Comparison of ENCODE assay signal across 9 mouse cellular contexts in the genomic region with DNA sequence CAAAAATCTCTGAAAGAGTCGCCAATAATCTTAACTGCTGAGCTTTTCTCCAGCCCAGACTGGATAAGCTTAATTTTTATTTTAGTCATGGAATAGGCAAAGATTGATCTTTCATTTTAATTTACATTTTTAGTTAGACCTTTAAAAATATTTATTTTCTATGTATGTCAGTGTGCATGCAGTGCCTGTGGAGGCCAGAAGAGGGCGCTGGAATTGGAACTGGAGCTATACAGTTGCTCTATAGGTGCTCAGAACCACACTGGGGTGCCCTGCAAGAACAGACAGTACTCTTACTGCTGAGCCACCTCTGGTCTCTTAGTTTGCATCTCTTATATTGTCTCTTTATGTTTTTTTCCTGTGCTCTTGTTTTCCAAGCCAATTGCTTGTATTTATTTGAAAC. TPM values are rescaled to one million over a fixed set of nuclear protein-coding genes. Genes with fewer than 3 reads are reported as not detected.
DNase-seq lines count a peak whose midpoint lies in the region; ATAC-seq and TF ChIP-seq lines count a peak whose summit lies in the region.
"Had no signal": no experiment of that assay in that cellular context is flagged by ENCODE, and none has a peak within 500 bp of the region (broad histone marks: within the 10 kb centered on the region; RNA-seq: fewer than 3 reads in every experiment).

No protein-coding gene starts in this region.

- H3K9me3 ChIP-seq in embryonic facial prominence, embryonic 11.5 days (replicated peaks; ENCODE audit: control insufficient read depth, low read length), result no peaks in the 10 kb centered on the region

- no peaks in the 10 kb centered on the region for H3K27me3 ChIP-seq in embryonic facial prominence, embryonic 11.5 days (ENCODE audit: control insufficient read depth, insufficient read depth, low read length)

- peaks cover 3% of the 10 kb centered on the region for H3K36me3 ChIP-seq in embryonic facial prominence, embryonic 11.5 days (replicated peaks; ENCODE audit: control insufficient read depth, insufficient read depth, low read depth, low read length)

- intact Hi-C loops in gastrocnemius, adult 2 months (cut with DNase I), result loop anchor here (1.0 kb wide), 1 partner anchor 46 kb away; no protein-coding TSS in a partner anchor

- no peak overlapping the region for H3K4me3 ChIP-seq in gastrocnemius, adult 2 months
- H3K4me3 ChIP-seq in embryonic facial prominence, embryonic 11.5 days (ENCODE audit: low read depth, low read length), result no peak overlapping the region

- no peak overlapping the region for H3K4me2 ChIP-seq in embryonic facial prominence, embryonic 11.5 days (ENCODE audit: low read depth, low read length)

- ATAC-seq in embryonic facial prominence, embryonic 11.5 days (replicated peaks; ENCODE audit: insufficient number of reproducible peaks, low FRiP score, low TSS enrichment, low read depth), result no peak

- no peak overlapping the region for H3K9ac ChIP-seq in embryonic facial prominence, embryonic 11.5 days (replicated peaks; ENCODE audit: low read length)

- 37% methylated on average over 2 of the region's 2 CpGs for WGBS in embryonic facial prominence, embryonic 11.5 days

- no peak overlapping the region for H3K27ac ChIP-seq in gastrocnemius, adult 2 months
- H3K27ac ChIP-seq in embryonic facial prominence, embryonic 11.5 days (replicated peaks; ENCODE audit: low read depth, low read length), result no peak overlapping the region

- TF ChIP-seq CTCF in gastrocnemius, adult 2 months (IDR thresholded peaks at IDR 0.05), result peak; percentile 79

- no peak for DNase-seq in gastrocnemius, adult 2 months
- no peak for DNase-seq in gastrocnemius, postnatal 25 days
- peak; percentile 50 for DNase-seq in right cerebral cortex, postnatal 14 days
- no peak for DNase-seq in right cerebral cortex, postnatal 25 days
- DNase-seq in embryonic facial prominence, embryonic 11.5 days (ENCODE audit: low spot score), result peak; percentile 63
- DNase-seq in spleen, adult 18-20 months, result peak; percentile 30 to 47
- DNase-seq in layer of hippocampus, adult 18-20 months (ENCODE audit: low spot score in 2 of 2), result no peak
- no peak for DNase-seq in heart, adult 11 months

- no peaks in the 10 kb centered on the region for H3K4me1 ChIP-seq in embryonic facial prominence, embryonic 11.5 days (ENCODE audit: control insufficient read depth, insufficient read depth, low read length)

RNA-seq across cellular contexts. Expression of a gene that starts 15.3 kb away (rescaled TPM):
- total RNA-seq in gastrocnemius, adult 2 months (2021), result 1 to 10 TPM; 1.6 to 2.3 TPM
- 1 to 10 TPM; 1.9 to 2.2 TPM for total RNA-seq in gastrocnemius, postnatal 25 days (2021)
- 1.3 and 1.7 TPM in 2 replicates for polyA plus RNA-seq in embryonic facial prominence, embryonic 11.5 days (2014; fragmentation: Nextera tagmentation; extraction: Ambion mirVana)
- total RNA-seq in layer of hippocampus, adult 18-20 months (2021), result 1 to 10 TPM; 5.4 to 6.3 TPM

RNA-seq across cellular contexts. Expression of a gene that starts 21.3 kb away (rescaled TPM):
- total RNA-seq in gastrocnemius, adult 2 months (2021), result not detected
- not detected for total RNA-seq in gastrocnemius, postnatal 25 days (2021)
- polyA plus RNA-seq in embryonic facial prominence, embryonic 11.5 days (2014; fragmentation: Nextera tagmentation; extraction: Ambion mirVana), result not detected in 2 replicates
- total RNA-seq in layer of hippocampus, adult 18-20 months (2021), result not detected
- total RNA-seq: adrenal gland, postnatal 36 days had no signal

RNA-seq across cellular contexts. Expression of a gene that starts 32.2 kb away (rescaled TPM):
- total RNA-seq in gastrocnemius, adult 2 months (2021), result 1 to 10 TPM; 8.0 to 8.6 TPM
- total RNA-seq in gastrocnemius, postnatal 25 days (2021), result 1 to 10 TPM; 6.9 to 7.3 TPM
- polyA plus RNA-seq in embryonic facial prominence, embryonic 11.5 days (2014; fragmentation: Nextera tagmentation; extraction: Ambion mirVana), result 8.9 and 9.3 TPM in 2 replicates
- total RNA-seq in layer of hippocampus, adult 18-20 months (2021), result 10 to 100 TPM; 16.9 to 18.3 TPM

RNA-seq across cellular contexts. Expression of a gene that starts 32.4 kb away (rescaled TPM):
- 1,000 to 10,000 TPM; 1,097 to 1,442 TPM for total RNA-seq in gastrocnemius, adult 2 months (2021)
- total RNA-seq in gastrocnemius, postnatal 25 days (2021), result 1,000 to 10,000 TPM; 1,205 to 1,223 TPM
- 1,038 and 1,047 TPM in 2 replicates for polyA plus RNA-seq in embryonic facial prominence, embryonic 11.5 days (2014; fragmentation: Nextera tagmentation; extraction: Ambion mirVana)
- total RNA-seq in layer of hippocampus, adult 18-20 months (2021), result 100 to 1,000 TPM; 748 to 765 TPM

RNA-seq across cellular contexts. Expression of a gene that starts 34.8 kb away (rescaled TPM):
- total RNA-seq in gastrocnemius, adult 2 months (2021), result not detected
- total RNA-seq in gastrocnemius, postnatal 25 days (2021), result not detected
- not detected in 2 replicates for polyA plus RNA-seq in embryonic facial prominence, embryonic 11.5 days (2014; fragmentation: Nextera tagmentation; extraction: Ambion mirVana)
- total RNA-seq in layer of hippocampus, adult 18-20 months (2021), result not detected
- total RNA-seq: adrenal gland, postnatal 36 days had no signal

Comparison
In these comparisons a context has a peak if more than half of its experiments do, and no peak if none do; other contexts are left out.
1. DNase-seq: peak in right cerebral cortex, postnatal 14 days (single experiment), embryonic facial prominence, embryonic 11.5 days (single experiment) and spleen, adult 18-20 months (2 of 2); none in gastrocnemius, adult 2 months (single experiment), gastrocnemius, postnatal 25 days (single experiment), right cerebral cortex, postnatal 25 days (single experiment), layer of hippocampus, adult 18-20 months (0 of 2) and heart, adult 11 months (single experiment).